Mouse (Mus musculus): Measurements from ENCODE around the gene Dut. TPM values are rescaled to one million over a fixed set of nuclear protein-coding genes. Genes with fewer than 3 reads are reported as not detected.

Gene Dut
- 33.1 TPM for polyA plus RNA-seq (2017; shearing (Covaris generic))

GRCm38 (mm10) chr2:125247108-125247961 lies at the start of gene Dut:
TSS of gene Dut (plus strand) at chr2:125247190.

Other genes with a start within 250 kb of the Dut start
- 1.3 TPM for gene Slc24a5, start 179.1 kb upstream of the Dut start, polyA plus RNA-seq (2017; shearing (Covaris generic))
- 18.7 TPM for gene Myef2, start 123.5 kb upstream of the Dut start, polyA plus RNA-seq (2017; shearing (Covaris generic))
- gene Ctxn2, start 110.5 kb upstream of the Dut start, polyA plus RNA-seq (2017; shearing (Covaris generic)) = not detected
- not detected for gene Slc12a1, start 94.7 kb upstream of the Dut start, polyA plus RNA-seq (2017; shearing (Covaris generic))

Measured in naive thymus-derived CD4-positive, alpha-beta T cell, adult 5 months (primary cell).